Mouse (Mus musculus) adrenal gland, adult (tissue): ENCODE data around the gene Dnajc5g.

Experiments used
- DNase-seq, 2 experiments: peaks; one replicate each; pipeline ENCODE4 v3.0.0; 2022 to 2023; ENCODE audit warnings: low spot score in 1 of 2; ENCODE audit not compliant: inconsistent age in 2 of 2

Dnajc5g gene

GRCm38 (mm10) chr5:31095711-31096480 lies 10.2 kb upstream of the Dnajc5g start:
- DNase-seq: no peak

- DNase-seq: no peak
Observed at GRCm38 (mm10) chr5:31108000-31108490, 2.0 kb downstream of the Dnajc5g start, which contains the start of gene Slc30a3. Gene Slc30a3, minus strand, starts transcription at chr5:31108237.

DNA sequence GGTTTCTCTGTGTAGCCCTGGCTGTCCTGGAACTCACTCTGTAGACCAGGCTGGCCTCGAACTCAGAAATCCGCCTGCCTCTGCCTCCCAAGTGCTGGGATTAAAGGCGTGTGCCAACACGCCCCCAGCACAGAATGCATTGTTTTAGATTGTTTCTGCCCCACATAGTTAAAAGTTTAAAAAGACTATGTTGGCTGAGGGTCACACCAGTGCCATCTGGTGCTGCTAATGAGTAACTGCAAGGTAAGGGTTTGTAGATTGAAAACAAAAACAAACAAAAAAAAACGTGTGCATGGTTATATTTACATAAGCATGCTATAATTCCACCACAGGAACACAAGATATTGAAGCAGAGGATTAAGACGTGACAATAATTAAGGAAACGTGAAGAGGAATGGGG lies 4.7 kb downstream of the Dnajc5g start:
- DNase-seq: peak in 1 of 2 experiments; percentile 46

GRCm38 (mm10) chr5:31116354-31116753 lies 10.3 kb downstream of the Dnajc5g start, which contains the start of gene Trim54:
Gene Trim54, plus strand, starts transcription at chr5:31116712.
- DNase-seq: no peak

GRCm38 (mm10) chr5:31116912-31117311 lies 10.8 kb downstream of the Dnajc5g start:
- DNase-seq: no peak

DNA sequence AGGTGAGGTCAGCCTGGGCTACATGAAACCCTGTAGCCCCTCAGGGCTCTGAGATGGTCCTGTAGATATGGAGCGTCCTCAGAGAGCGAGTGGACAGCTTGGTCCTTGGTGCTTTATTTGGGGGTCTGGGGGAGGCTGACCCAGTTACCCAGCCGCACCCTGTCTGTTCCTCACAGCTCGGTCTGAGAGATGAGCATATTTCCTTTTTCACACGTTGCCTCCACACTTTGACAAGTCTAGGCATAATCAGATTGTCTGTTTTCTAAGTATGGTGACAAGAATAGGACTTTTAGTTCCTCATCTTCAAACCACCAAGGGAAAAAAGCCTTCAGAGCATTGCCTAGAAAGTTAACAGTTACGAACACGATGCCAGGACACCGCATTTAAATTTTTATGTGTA lies 15.0 kb downstream of the Dnajc5g start:
- no peak for DNase-seq

DNA sequence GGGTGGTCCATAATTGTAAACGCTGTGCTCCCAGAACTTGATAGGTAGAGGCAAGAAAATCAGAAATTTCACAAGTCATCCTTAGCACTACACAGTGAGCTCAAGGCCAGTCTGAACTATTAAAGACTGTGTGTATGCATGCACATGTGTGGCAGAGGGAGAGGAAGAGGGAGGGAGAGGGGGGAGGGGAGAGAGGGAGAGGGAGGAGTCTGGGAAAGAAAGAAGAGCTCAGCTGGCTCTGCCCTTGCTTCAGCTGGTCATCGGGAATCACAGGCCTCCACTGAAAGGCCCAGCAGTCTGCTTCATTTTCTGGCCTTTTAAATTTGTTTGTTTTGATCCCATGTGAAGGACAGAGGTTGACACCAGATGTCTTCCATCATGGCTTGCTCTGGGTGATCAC lies 17.4 kb downstream of the Dnajc5g start:
- no peak for DNase-seq

DNA sequence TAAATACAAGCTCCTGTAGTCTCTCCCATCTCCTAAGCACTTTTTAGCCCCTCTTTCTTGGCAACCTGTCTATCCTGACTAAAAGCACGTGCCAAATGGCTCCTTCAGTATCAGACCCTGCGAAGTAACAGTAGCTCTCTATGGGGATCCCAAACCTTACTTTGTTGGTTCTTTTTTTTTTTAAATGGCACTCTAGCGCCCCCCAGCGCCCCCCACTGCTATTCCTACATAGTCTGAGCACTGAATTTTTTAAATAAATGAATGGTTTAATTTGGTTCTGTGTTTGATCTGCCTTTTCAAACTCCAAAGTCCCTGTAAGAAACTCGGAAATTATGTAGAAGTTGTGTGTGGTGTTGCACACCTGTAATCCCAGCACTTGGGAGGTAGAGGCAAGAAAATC lies 20.0 kb downstream of the Dnajc5g start:
- DNase-seq: no peak

- no peak for DNase-seq
Observed at GRCm38 (mm10) chr5:31136730-31137424, 30.8 kb downstream of the Dnajc5g start.

DNA sequence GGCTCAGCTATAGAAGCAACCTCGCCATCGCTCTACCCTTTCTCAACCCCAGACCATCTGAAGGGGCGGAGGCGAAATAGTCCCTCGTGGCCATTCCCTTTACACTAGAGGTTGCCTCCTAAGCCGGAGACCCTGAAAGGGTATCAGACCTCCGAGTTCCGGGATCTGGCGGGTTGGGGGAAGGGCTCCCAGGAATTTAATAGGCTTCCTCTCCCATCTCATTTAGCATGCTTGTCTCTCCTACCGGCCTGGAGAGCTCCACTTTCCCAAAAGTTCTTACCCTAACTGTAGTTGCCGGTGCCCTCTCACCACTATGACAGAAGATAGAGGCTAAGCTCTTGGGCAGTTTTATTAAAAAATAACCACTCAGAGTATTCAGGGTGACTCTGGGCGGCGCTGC lies 31.6 kb downstream of the Dnajc5g start:
- no peak for DNase-seq

DNA sequence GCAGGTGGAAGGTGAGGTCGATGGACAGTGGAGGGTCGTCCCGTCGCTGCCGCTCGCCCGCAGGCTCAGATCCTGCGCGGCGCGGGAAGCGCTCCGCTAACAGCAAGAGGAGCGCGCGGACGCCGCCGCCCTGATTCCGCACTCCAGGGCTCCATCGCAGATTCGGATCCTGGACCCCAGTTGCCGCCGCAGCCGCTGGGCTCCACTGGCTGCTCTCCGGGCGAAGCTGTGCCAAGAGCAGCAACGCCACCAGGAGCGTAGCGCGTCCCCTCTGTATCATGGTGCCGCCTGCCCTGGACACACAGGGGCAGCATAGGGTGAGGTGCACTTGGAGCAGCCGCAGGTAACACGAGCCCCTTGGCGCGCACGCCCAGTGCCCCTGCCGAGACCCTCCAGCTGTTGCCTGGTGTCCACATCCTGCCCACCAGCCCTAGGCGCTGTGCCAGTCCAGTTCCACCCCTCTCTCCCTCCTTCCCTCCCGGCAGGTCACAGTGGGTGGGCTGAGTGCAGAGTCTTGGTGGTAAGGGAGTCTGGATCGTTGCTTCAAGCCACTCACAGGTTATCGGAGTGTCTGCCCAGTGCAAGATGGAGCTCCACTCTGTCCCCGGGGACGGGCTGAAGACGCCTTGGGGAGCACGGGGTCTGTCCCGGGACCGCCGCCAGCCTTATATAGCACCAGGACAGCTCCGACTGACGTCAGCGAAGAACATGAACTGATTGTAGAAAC lies 32.3 kb downstream of the Dnajc5g start, which contains the start of gene Ucn:
Gene Ucn (minus strand): TSS at position 589 of the 727 bp plus-strand sequence.
- peak in 1 of 2 experiments; percentile 43 for DNase-seq

- peak; percentile 18 to 65 for DNase-seq
Observed at GRCm38 (mm10) chr5:31138968-31139425, 32.9 kb downstream of the Dnajc5g start.

- peak; percentile 41 to 76 for DNase-seq
Observed at GRCm38 (mm10) chr5:31149781-31150180, 43.7 kb downstream of the Dnajc5g start.

DNA sequence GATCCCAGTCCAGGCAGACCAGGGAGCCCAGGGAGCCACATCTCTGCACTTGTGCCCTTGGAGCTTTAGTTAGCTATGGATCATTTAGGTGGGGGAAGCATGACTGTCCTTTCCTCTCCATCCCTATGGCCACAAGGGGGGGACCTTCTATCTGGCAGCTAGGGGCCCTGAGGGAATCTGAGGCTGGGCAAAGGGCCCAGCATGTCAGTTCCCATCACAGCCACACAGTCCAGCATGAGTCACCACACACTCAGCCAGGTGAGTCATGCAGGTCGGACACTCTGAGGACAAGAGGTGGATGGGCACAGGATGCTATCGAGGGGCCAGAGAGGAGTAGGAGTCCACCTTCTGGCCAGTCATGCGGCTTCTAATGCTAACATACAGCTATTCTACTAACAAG lies 45.7 kb downstream of the Dnajc5g start:
- peak; percentile 54 to 62 for DNase-seq

DNA sequence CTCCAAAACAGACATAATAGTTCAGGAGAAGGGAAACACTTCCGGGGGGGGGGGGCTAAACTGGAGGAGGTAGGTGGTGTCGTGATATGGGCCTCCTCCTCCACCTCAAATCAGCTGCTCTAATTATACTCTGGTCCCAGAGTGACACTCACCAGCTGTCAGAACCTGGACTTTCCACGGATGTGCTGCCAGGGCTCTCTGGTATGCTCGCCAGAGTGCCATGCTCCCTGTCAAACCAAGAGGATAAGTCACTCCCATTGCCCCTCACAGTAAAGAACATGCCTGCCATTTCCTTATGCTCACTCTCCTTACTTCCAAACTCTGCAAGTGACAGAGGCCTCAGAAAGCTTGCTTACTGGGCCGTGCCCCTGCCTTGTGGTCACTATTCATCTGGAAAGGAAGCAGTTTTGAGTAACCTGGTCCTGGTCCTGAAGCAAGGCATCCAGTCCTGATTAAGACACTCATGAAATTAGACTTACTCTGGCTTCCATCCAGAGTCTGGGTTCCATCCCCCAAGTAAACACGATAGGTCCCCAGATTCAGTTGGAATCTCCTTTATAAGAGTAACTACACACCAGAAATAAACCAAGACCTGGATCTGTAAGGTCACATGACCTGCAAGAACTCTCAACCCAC lies 47.5 kb downstream of the Dnajc5g start:
- peak in 1 of 2 experiments; percentile 12 for DNase-seq

DNA sequence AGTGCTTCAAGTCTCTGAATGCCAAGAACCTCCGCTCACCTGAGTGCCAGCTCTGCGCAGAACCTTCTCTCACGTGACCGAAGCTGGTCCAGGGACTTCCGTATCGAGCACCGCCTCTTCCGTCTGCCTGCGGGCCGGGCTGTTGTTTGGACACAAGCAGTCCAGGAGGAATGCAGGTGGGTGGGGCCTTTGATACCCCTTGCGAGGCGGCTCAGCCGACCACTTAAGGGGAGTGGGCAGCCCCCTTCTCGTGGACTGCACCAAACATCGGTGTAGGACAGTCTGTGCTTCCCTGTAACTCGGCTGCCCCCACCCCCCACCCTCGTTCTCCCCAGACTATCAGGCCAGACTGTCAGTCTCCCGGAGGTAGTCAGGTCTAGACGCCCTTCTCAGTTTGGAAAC lies 48.1 kb downstream of the Dnajc5g start, which contains the start of gene Mpv17:
Gene Mpv17 (minus strand): TSS at position 100 of the 402 bp plus-strand sequence.
- peak; percentile 87 to 95 for DNase-seq
